Mouse (Mus musculus) spleen, embryonic (tissue): ENCODE measurements around the gene Olfml1.

Experiments
- CTCF ChIA-PET: fragments of 350-600 bp; sonication (Branson Sonifier 250); formaldehyde crosslinking; loops from one replicate; lab custom pipeline; 2022; lab: Charles Lee

The Olfml1 gene

GRCm38 (mm10) chr7:107594857-107595402 lies 27.7 kb downstream of the Olfml1 start, which contains the start of gene Ppfibp2:
Ppfibp2 (plus strand) TSS chr7:107595207.
- CTCF ChIA-PET: interaction anchor here (0.7 kb wide), 1 partner anchor 128 kb away, joined by 3 read pairs; no protein-coding TSS in a partner anchor

DNA sequence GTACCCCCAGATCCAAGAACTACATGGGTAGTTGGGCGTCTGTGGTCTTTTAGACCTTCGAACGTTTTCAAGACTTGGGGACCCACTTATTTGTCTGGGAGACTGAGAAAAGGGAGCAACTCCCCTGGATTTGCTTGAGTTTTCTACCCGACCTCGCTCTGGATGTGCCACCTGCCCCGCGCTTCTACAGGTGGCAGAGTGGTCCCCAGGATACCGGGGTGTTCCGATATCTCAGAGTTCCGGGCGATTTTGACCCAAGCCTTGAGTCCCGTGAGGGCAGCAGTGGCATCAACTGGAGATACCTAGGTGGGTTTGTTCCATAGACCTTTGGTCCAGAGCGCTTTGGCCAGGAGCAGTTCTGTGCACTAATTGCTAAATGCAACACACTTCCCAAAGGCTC lies 28.2 kb downstream of the Olfml1 start:
- CTCF ChIA-PET: no interaction called here

DNA sequence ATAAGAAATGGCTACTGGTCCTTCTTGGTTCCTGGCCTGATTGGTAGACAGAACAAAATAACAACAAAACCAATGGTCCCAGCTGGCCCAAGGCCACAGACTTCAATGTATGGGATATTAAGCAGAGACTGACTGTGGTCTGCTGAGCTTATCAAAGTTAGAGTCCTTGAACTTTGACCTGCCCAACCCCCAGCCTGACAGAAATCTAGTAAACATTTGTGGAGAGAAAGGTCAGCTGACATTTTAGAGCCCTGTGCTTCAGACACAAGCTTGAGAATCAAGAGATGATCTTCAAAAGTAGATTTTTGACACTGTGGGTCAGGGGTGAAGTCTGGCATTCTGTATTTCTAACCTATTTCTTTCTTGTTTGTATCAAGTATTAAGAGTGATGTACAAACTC lies 29.5 kb downstream of the Olfml1 start:
- CTCF ChIA-PET: no interaction called here

- CTCF ChIA-PET: no interaction called here
These were observed 30.7 kb downstream of the Olfml1 start for GRCm38 (mm10) chr7:107597956-107598355.

- CTCF ChIA-PET: no interaction called here
These were observed 33.4 kb downstream of the Olfml1 start for GRCm38 (mm10) chr7:107600651-107601050.

DNA sequence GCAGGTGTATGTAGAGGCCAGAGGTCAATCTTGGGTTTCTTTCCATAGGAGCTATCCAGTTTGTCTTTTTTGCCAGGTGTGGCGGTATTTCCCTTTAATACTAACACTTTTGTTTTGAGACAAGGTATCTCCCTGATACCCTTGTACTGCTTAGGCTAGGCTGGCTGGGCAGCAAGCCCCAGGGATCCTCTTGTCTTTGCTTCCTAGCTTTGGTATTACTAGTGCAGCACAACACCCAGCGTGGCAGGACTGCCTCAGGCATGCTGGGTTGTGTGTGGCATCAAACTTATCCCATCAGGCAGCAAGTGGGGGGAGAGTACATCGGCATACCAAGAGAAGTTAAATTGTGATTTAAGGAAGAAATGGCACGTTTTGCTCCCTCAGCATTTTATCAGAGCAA lies 35.3 kb downstream of the Olfml1 start:
- CTCF ChIA-PET: no interaction called here

DNA sequence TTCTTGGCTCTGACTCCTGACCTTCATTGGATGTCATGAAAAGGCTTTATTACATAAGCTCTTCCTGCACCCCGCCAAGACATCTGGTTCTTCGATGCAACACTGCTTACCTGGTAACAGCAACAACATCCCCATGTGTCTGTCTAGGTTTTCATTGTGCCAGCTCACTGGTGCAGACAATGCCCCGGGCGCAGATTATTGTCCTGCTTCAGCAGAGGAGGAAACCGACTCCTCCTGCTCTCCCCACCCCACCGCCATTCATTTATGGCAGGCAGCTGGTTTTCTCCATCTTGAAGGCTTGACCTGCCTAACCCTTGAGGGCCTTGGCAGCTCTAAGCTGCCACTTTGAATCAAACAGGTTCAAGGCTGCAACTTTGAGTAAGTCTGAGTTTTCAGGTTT lies 35.7 kb downstream of the Olfml1 start:
- CTCF ChIA-PET: no interaction called here

GRCm38 (mm10) chr7:107607766-107608165 lies 40.5 kb downstream of the Olfml1 start:
- CTCF ChIA-PET: no interaction called here

DNA sequence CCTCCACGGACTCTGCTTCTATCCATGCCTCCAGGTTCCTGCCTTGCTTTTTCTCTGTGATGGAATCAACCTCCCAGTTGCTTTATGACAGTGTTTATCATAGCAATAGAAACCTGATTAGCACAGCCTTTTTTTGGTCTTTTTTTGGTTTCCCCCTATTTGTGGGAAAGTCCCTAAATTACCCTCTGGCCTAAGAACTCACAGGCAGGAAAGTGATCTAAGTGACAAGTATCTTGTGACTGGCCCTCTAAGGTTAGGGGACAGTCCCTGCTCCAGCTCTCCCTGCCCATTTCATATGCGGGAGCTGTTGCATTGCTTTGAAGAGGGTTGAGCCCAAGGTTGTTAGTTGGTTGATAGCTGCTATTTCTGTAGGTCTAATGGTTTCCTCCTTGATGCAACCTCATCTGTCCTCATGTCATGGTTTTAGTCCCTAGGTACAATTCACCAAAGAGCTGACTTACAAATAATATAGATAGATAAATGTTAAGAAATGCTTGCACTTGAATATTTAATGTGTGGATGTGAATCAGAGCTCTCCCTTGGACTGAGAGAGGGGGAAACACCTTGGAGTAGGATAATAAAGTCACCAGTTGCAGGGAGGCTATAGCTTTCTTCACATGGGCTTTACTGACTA lies 42.5 kb downstream of the Olfml1 start:
- CTCF ChIA-PET: no interaction called here

DNA sequence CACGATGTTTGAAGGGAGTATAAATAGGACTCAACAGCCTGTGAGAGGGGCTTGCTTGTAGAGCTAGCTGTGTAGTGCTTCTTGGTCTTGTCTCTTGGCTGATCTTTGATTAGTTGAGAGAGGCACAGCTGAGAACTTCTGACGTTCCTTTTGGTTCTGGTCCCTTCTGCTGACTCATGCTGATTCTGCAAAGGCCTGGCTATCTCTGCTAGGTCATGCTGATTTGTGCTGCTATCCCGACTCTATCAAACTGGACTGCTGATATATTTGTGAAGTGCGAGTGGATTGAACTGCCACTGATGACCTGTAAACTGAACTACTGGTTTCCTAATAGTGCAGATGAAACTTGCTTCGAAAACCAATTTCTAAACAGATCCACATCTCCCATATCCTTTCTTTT lies 43.6 kb downstream of the Olfml1 start:
- CTCF ChIA-PET: no interaction called here

- CTCF ChIA-PET: no interaction called here
These were observed 51.1 kb downstream of the Olfml1 start for GRCm38 (mm10) chr7:107618028-107618992.

DNA sequence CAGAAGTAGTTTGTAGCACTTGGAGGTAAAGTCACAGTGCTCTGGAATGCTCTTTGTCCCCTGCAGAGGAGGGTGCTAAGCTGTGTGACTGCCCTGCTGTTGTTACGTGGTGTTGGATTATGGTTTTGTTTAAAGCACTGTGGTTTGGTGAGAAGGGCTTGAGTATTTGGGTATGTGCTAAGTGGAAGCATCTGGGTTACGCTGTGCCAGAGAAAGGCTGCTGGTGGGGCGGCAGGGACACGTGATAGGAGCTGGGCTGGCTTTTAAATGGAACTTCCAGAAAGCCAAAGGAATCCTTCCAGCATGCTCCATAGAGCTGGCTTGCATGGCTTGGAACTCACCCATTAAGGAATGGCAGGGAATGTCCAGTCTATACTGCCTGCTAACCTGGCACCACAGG lies 52.0 kb downstream of the Olfml1 start:
- CTCF ChIA-PET: no interaction called here

- CTCF ChIA-PET: interaction anchor here (1.2 kb wide), 1 partner anchor 13 kb away, joined by 3 read pairs; no protein-coding TSS in a partner anchor
These were observed 52.9 kb downstream of the Olfml1 start for GRCm38 (mm10) chr7:107620137-107620536.

DNA sequence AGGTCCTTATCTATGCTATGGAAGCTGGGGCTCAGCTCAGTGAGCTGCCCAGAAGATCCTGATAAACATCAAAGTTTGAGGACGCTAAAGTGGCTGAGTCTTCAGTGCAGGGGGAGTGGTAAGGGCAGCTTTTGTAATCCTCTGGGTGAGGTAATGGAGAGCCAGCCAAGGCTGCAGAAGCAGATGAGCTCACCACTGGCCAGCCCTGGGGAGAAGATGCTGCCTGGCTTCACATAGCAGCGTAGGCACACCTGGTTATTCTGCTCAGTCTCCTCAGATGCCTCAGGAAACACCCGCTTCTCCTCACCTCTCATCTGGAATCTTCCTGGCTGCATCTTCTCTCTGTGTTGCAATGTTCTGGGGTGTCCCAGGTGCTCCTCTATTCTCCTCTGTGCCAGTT lies 57.2 kb downstream of the Olfml1 start:
- CTCF ChIA-PET: no interaction called here

DNA sequence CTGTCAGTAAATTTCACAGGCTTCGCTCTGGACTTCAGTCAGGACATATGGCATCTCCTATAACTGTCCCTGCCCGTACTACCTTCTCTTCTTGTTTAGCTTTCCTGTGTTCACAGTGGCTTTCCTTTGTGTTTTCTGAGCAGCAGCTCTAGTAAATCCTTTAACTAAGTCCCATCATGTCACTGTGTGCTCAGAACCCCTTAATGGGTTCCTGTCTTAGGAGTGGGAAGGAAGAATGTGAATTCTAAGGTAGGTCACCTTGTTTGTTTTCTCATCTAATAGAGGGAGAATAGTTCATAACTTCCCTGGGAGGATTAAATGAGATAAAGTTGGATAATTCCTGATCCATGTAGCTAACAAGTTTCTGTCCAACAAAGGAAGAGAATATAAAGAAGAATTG lies 57.8 kb downstream of the Olfml1 start, which contains the start of gene 5330417H12Rik:
Gene 5330417H12Rik, minus strand, starts transcription at position 101 of the 400 bp plus-strand sequence.
- CTCF ChIA-PET: no interaction called here

- CTCF ChIA-PET: interaction anchor here (0.6 kb wide), 1 partner anchor 21 kb away, joined by 8 read pairs; no protein-coding TSS in a partner anchor
These were observed 58.5 kb downstream of the Olfml1 start for GRCm38 (mm10) chr7:107625781-107626180.

GRCm38 (mm10) chr7:107628383-107628782 lies 61.1 kb downstream of the Olfml1 start:
- CTCF ChIA-PET: no interaction called here

- CTCF ChIA-PET: interaction anchor here (0.6 kb wide), 1 partner anchor 12 kb away, joined by 3 read pairs; no protein-coding TSS in a partner anchor
These were observed 66.0 kb downstream of the Olfml1 start for GRCm38 (mm10) chr7:107633201-107633600.

DNA sequence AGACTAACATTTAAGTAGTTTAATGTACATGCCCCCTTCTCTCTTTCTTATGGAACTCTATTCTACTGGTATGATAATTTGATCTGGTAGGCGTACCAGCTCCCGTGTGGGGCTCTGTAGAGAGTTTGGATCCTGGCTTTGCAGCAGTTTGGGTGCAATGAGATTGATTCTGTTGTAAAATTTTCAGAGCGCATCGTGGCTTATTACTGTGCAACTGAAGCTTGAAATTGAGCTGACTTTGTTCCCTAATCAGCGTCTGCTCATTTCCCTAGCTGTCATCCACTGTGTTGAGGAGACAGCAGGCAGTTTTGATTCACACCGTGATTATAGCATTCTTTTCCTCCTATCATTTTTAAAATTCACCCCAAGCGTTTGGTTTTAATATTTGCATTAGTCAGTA lies 70.2 kb downstream of the Olfml1 start:
- CTCF ChIA-PET: no interaction called here

GRCm38 (mm10) chr7:107638026-107638425 lies 70.8 kb downstream of the Olfml1 start:
- CTCF ChIA-PET: no interaction called here
